Mouse (Mus musculus): ENCODE data around the gene Pde6c. TPM values are rescaled to one million over a fixed set of nuclear protein-coding genes. Genes with fewer than 3 reads are reported as not detected.

Gene Pde6c
- polyA plus RNA-seq, 1 experiment, result 0.21 TPM

DNA sequence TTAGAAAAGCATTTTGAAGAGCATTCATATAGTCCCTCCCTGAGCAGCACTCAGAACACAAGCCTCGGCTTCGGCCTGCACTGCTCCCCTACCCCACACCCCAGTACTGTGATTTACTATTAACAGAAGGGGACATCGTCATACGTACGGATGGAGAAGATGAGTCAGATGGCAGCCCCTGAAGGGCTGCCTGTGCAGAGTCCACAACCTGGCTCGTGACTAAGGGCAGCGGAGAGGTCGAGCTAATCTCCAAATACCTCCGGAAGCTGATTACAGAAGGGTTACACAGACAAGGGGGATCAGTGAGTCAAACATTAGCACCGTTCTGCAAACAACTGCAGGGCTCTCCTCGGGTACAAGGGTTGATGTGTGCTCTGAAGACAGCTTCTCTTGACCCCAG lies 1.4 kb downstream of the Pde6c start:
- no peak overlapping the region for H3K4me3 ChIP-seq (ENCODE audit: insufficient read depth, low read length)
- TF ChIP-seq POLR2A (IDR thresholded peaks at IDR 0.05; ENCODE audit: extremely low read depth, insufficient read depth, low read length) (no peak), CTCF (IDR thresholded peaks at IDR 0.05; ENCODE audit: extremely low read depth, insufficient read depth, low read length) (no peak)
- H3K27ac ChIP-seq (ENCODE audit: insufficient read depth, low read length), result no peak overlapping the region
- no peaks in the 10 kb centered on the region for H3K4me1 ChIP-seq (ENCODE audit: control insufficient read depth, insufficient read depth, low read length)

DNA sequence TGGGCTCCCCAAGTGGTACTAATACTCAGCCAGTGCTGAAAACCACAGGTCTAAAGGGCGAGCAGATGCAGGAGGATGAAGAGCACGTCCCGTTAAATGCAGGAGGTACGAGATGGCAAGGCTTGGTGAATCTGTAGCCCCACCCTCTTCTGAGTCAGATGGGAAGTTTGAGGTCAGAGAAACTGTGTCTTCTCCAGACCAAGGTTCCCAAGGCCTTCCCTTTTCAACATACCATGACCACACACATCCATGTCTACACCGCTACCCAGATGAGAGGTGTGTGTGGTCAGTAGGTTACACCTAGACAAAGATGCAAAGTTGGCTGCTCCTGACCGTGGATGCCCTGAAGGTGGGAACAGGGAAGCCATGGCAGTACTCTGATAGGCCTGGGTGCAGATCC lies 2.2 kb downstream of the Pde6c start:
- Histone ChIP-seq H3K4me3 (ENCODE audit: insufficient read depth, low read length) (no peak overlapping the region), H3K4me1 (ENCODE audit: control insufficient read depth, insufficient read depth, low read length) (no peaks in the 10 kb centered on the region), H3K27ac (ENCODE audit: insufficient read depth, low read length) (no peak overlapping the region)
- TF ChIP-seq POLR2A (IDR thresholded peaks at IDR 0.05; ENCODE audit: extremely low read depth, insufficient read depth, low read length), result no peak
- no peak for TF ChIP-seq CTCF (IDR thresholded peaks at IDR 0.05; ENCODE audit: extremely low read depth, insufficient read depth, low read length)

DNA sequence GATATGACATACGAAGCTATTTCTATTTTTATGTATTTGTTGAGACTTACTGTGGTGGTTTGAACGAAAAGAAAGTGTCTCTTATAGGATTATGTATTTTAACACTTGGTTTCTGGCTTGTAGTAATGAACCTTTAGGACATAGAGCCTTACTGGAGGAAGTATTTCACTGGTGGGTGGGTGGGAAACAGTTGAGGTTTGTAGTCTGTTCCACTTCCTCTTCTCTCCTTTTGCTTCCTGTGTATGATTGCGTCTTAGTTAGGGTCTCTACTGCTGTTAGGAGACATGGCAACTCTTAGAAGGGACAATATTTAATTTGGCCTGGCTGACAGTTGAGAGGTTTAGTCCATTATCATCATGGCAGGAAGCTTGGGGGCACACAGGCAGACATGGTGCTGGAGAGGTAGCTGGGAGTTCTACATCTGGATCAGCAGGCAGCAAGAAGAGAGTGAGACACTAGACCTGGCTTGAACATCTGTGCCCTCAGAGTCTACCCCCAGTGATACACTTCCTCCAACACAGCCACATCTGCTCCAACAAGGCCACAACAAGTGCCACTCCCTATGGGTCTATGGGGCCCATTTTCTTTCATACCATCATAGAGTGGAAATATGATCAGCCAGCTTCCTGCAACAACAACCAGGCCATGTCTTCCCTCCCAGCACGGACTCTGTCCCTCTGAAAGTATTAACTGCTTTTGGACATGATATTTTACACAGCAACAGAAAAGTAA lies 11.1 kb downstream of the Pde6c start:
- H3K27ac ChIP-seq (ENCODE audit: insufficient read depth, low read length), result no peak overlapping the region
- H3K4me1 ChIP-seq (ENCODE audit: control insufficient read depth, insufficient read depth, low read length), result no peaks in the 10 kb centered on the region
- H3K4me3 ChIP-seq (ENCODE audit: insufficient read depth, low read length), result no peak overlapping the region
- TF ChIP-seq CTCF (IDR thresholded peaks at IDR 0.05; ENCODE audit: extremely low read depth, insufficient read depth, low read length) (no peak), POLR2A (IDR thresholded peaks at IDR 0.05; ENCODE audit: extremely low read depth, insufficient read depth, low read length) (no peak)

DNA sequence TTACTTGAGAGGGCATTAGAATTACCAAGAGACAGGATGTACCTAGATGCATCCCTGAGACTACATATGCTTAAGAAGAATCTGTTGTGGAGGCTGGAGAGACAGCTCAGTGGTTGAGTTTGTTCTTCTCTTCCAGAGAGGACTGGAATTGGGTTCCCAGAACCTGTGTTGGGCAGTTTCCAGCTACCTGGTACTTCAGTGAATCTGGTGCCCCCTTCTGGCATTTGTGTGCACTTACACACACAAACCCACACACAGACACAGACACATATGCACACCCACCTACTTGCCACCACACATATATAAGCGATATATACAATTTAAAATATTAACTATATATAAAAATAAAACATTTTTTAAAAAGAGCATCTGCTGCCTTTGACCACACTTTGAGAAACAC lies 23.7 kb downstream of the Pde6c start:
- Histone ChIP-seq H3K27ac (ENCODE audit: insufficient read depth, low read length) (no peak overlapping the region), H3K4me3 (ENCODE audit: insufficient read depth, low read length) (no peak overlapping the region), H3K4me1 (ENCODE audit: control insufficient read depth, insufficient read depth, low read length) (peaks cover 1% of the 10 kb centered on the region)
- TF ChIP-seq CTCF (IDR thresholded peaks at IDR 0.05; ENCODE audit: extremely low read depth, insufficient read depth, low read length), result no peak
- no peak for TF ChIP-seq POLR2A (IDR thresholded peaks at IDR 0.05; ENCODE audit: extremely low read depth, insufficient read depth, low read length)

DNA sequence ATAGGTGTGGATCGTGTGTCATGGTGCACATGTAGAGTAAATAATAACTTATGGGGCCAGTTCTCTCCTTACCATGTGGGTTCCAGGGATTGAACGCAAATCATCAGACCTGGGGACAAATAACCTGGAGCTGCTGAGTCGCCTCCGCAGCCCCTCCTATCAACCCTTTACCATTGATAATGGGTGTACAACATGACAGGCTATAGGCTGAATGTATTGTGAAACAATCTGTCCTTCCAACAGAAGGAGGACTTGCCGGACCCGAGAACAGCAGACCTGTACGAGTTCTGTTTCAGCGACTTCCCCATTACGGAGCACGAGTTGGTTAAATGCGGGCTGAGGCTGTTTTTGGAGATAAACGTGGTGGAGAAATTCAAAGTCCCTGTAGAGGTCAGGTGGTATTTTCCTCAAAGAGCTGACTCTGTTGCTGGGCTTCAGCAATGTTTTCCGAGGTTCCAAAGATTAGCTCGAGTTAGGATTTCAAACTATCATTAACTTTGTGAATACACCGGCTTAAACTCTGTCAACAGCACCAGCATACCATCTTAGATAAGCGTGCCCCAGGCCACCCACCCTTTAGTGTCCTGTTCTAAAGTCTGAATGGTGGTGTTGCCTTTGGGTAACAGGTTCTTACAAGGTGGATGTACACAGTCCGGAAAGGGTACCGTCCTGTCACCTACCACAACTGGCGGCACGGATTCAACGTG lies 29.2 kb downstream of the Pde6c start:
- Histone ChIP-seq H3K4me3 (ENCODE audit: insufficient read depth, low read length) (no peak overlapping the region), H3K4me1 (ENCODE audit: control insufficient read depth, insufficient read depth, low read length) (peaks cover 1% of the 10 kb centered on the region), H3K27ac (ENCODE audit: insufficient read depth, low read length) (no peak overlapping the region)
- no peak for TF ChIP-seq POLR2A (IDR thresholded peaks at IDR 0.05; ENCODE audit: extremely low read depth, insufficient read depth, low read length)
- TF ChIP-seq CTCF (IDR thresholded peaks at IDR 0.05; ENCODE audit: extremely low read depth, insufficient read depth, low read length), result no peak

DNA sequence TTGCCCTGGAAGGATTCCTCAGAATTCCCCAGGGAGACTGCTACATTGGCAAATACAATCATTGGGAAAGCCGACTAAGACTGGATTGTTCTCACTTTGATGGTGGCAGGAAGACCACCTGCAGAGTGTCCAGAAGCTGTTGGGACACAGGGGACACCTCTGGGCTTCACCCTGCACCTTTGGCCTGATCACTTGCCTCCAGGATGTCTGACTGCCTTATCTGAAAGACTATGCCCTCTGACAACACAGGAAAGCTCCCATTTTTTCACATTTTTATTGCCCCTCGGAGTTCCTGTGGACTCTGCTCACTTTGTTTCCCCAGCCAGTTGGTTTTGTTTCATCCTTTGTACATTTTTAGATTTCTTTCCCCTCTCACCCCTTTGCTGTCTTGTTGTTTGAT lies 32.1 kb downstream of the Pde6c start:
- Histone ChIP-seq H3K27ac (ENCODE audit: insufficient read depth, low read length) (no peak overlapping the region), H3K4me3 (ENCODE audit: insufficient read depth, low read length) (no peak overlapping the region)
- TF ChIP-seq CTCF (IDR thresholded peaks at IDR 0.05; ENCODE audit: extremely low read depth, insufficient read depth, low read length), result no peak
- TF ChIP-seq POLR2A (IDR thresholded peaks at IDR 0.05; ENCODE audit: extremely low read depth, insufficient read depth, low read length), result no peak

DNA sequence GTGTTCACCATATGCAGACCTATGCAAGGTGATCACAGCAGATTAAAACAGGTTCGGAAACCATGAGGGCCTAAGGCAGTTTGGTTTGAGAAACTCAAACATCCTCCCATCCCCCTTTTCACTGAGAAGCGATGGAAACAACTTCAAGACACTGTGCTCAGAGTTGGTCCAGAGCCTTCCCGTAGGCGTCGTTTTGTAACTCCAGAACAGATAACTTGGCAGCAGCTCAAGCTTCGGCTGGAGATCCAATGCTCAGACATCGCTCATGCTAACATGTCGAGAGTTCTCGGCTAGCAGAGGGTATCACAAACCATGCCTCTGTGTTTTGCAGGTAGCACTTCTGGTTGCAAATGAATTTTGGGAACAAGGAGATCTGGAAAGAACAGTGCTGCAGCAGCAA lies 47.1 kb downstream of the Pde6c start:
- Histone ChIP-seq H3K4me1 (ENCODE audit: control insufficient read depth, insufficient read depth, low read length) (peaks cover 2% of the 10 kb centered on the region; the same call in 1 of the 2 replicates), H3K4me3 (ENCODE audit: insufficient read depth, low read length) (no peak overlapping the region), H3K27ac (ENCODE audit: insufficient read depth, low read length) (no peak overlapping the region)
- TF ChIP-seq CTCF (IDR thresholded peaks at IDR 0.05; ENCODE audit: extremely low read depth, insufficient read depth, low read length), result no peak

More for the DNA sequence above, 32.1 kb downstream of the Pde6c start:
- H3K4me1 ChIP-seq (ENCODE audit: control insufficient read depth, insufficient read depth, low read length), result no peaks in the 10 kb centered on the region

DNA sequence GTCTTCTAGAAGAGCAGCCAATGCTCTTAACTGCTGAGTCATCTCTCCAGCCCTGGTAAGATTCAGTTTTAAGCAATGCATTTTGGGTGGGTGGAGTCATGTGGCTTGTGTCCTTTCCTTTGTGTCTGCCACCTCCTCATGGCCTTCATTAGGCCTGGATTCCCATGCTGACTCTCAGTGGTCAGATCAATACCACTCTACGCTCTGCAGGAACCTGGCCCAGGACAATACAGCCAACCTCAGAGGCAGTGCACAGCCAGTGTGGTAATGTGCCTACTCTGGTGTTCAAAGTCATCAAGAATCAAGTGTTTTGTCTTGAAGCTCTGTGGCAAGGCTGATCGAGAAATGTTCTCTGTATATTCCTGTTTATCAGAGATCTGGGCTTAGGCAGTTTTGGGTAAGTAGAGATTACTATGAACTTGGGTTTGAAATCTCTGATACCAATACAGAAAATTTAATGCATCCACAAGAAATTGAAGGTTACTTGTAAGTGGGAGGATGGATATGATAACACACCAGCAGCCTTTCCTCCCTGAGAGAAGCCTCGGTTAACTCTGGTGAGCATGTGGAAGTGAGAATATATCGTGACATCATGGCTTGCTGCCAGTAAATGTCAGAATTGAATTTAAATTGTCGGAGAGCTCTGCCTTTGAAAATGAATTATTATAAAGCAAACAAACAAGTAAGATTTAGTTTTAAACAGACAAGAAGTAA lies 54.2 kb downstream of the Pde6c start:
- no peak overlapping the region for H3K27ac ChIP-seq (ENCODE audit: insufficient read depth, low read length)
- peaks cover 4% of the 10 kb centered on the region for H3K4me1 ChIP-seq (ENCODE audit: control insufficient read depth, insufficient read depth, low read length)
- no peak overlapping the region for H3K4me3 ChIP-seq (ENCODE audit: insufficient read depth, low read length)
- TF ChIP-seq CTCF (IDR thresholded peaks at IDR 0.05; ENCODE audit: extremely low read depth, insufficient read depth, low read length) (no peak), POLR2A (IDR thresholded peaks at IDR 0.05; ENCODE audit: extremely low read depth, insufficient read depth, low read length) (no peak)

DNA sequence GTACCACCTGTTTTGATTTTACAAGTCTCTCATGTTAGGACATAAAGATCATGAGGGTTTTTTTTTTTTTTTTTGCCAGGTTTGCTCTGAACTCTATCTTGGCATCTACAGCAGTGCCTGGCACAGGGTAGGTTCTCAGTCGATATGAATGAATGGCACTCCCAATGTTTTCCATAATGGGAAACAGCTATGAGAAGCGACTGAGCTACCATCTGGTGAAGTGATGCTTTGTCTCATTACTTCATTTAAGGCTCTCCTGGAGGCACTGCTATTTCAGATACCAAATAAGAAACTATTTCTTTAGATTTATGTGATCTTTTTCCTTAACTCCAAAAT lies 54.7 kb downstream of the Pde6c start:
- no peak overlapping the region for H3K27ac ChIP-seq (ENCODE audit: insufficient read depth, low read length)
- peaks cover 4% of the 10 kb centered on the region for H3K4me1 ChIP-seq (ENCODE audit: control insufficient read depth, insufficient read depth, low read length)
- H3K4me3 ChIP-seq (ENCODE audit: insufficient read depth, low read length), result no peak overlapping the region
- TF ChIP-seq POLR2A (IDR thresholded peaks at IDR 0.05; ENCODE audit: extremely low read depth, insufficient read depth, low read length) (no peak), CTCF (IDR thresholded peaks at IDR 0.05; ENCODE audit: extremely low read depth, insufficient read depth, low read length) (no peak)

Measured in cortical plate, adult 2 months (tissue).